Mouse (Mus musculus): ENCODE measurements around the gene Plekha7. TPM values are rescaled to one million over a fixed set of nuclear protein-coding genes. Genes with fewer than 3 reads are reported as not detected.

Gene Plekha7
- total and polyA plus RNA-seq, 2 experiments from 2014 or later, result 19.4 to 40.4 TPM

GRCm38 (mm10) chr7:116298851-116299250 is 9.3 kb downstream of the Plekha7 start:
- ATAC-seq (ENCODE audit: insufficient read depth, low read depth) (no peak), DNase-seq (ENCODE audit: low spot score) (no peak)
- no peak overlapping the region for H3K27ac ChIP-seq (ENCODE audit: low read depth)
- H3K9ac ChIP-seq (replicated peaks; ENCODE audit: low read depth, low read length), result no peak overlapping the region
- H3K4me2 ChIP-seq (ENCODE audit: low read depth, low read length), result no peak overlapping the region
- H3K36me3 ChIP-seq (replicated peaks; ENCODE audit: control insufficient read depth, insufficient read depth, low read length), result no peaks in the 10 kb centered on the region
- TF ChIP-seq CTCF (IDR thresholded peaks at IDR 0.05; ENCODE audit: low read depth) (no peak), EP300 (IDR thresholded peaks at IDR 0.05; ENCODE audit: low read depth) (no peak)
- no peaks in the 10 kb centered on the region for H3K9me3 ChIP-seq (replicated peaks; ENCODE audit: control insufficient read depth, low read length)
- H3K4me3 ChIP-seq (ENCODE audit: low read depth, low read length), result no peak overlapping the region
- WGBS, result 88% methylated on average over 2 of the region's 2 CpGs
- no peaks in the 10 kb centered on the region for H3K27me3 ChIP-seq (ENCODE audit: control insufficient read depth, insufficient read depth, low read length)
- peaks cover 5% of the 10 kb centered on the region for H3K4me1 ChIP-seq (ENCODE audit: control insufficient read depth, insufficient read depth)

GRCm38 (mm10) chr7:116298389-116298788 is 9.8 kb downstream of the Plekha7 start:
- no peak for DNase-seq (ENCODE audit: low spot score)
- no peak for ATAC-seq (ENCODE audit: insufficient read depth, low read depth)
- peaks cover 5% of the 10 kb centered on the region; the same call in 1 of the 2 replicates for H3K4me1 ChIP-seq (ENCODE audit: control insufficient read depth, insufficient read depth)
- no peak overlapping the region for H3K9ac ChIP-seq (replicated peaks; ENCODE audit: low read depth, low read length)
- H3K36me3 ChIP-seq (replicated peaks; ENCODE audit: control insufficient read depth, insufficient read depth, low read length), result no peaks in the 10 kb centered on the region
- H3K4me3 ChIP-seq (ENCODE audit: low read depth, low read length), result no peak overlapping the region
- H3K27ac ChIP-seq (ENCODE audit: low read depth), result no peak overlapping the region
- TF ChIP-seq EP300 (IDR thresholded peaks at IDR 0.05; ENCODE audit: low read depth) (no peak), CTCF (IDR thresholded peaks at IDR 0.05; ENCODE audit: low read depth) (no peak)
- WGBS, result 65% methylated on average over 10 of the region's 10 CpGs
- no peaks in the 10 kb centered on the region for H3K27me3 ChIP-seq (ENCODE audit: control insufficient read depth, insufficient read depth, low read length)
- H3K4me2 ChIP-seq (ENCODE audit: low read depth, low read length), result no peak overlapping the region
- no peaks in the 10 kb centered on the region for H3K9me3 ChIP-seq (replicated peaks; ENCODE audit: control insufficient read depth, low read length)

GRCm38 (mm10) chr7:116294961-116295360 is 13.2 kb downstream of the Plekha7 start:
- WGBS, result 58% methylated on average over 3 of the region's 3 CpGs

GRCm38 (mm10) chr7:116292377-116292776 is 15.8 kb downstream of the Plekha7 start:
- TF ChIP-seq CTCF (IDR thresholded peaks at IDR 0.05; ENCODE audit: low read depth) (no peak), EP300 (IDR thresholded peaks at IDR 0.05; ENCODE audit: low read depth) (no peak)
- Histone ChIP-seq H3K36me3 (replicated peaks; ENCODE audit: control insufficient read depth, insufficient read depth, low read length) (no peaks in the 10 kb centered on the region), H3K27me3 (ENCODE audit: control insufficient read depth, insufficient read depth, low read length) (no peaks in the 10 kb centered on the region), H3K9me3 (replicated peaks; ENCODE audit: control insufficient read depth, low read length) (no peaks in the 10 kb centered on the region), H3K4me3 (ENCODE audit: low read depth, low read length) (no peak overlapping the region), H3K27ac (ENCODE audit: low read depth) (no peak overlapping the region), H3K4me1 (ENCODE audit: control insufficient read depth, insufficient read depth) (peaks cover 4% of the 10 kb centered on the region), H3K4me2 (ENCODE audit: low read depth, low read length) (no peak overlapping the region), H3K9ac (replicated peaks; ENCODE audit: low read depth, low read length) (no peak overlapping the region)
- ATAC-seq (ENCODE audit: insufficient read depth, low read depth) (no peak; the same call in 1 of the 2 replicates), DNase-seq (ENCODE audit: low spot score) (no peak)
- WGBS, result 56% methylated on average over 5 of the region's 5 CpGs

More at GRCm38 (mm10) chr7:116294961-116295360, 13.2 kb downstream of the Plekha7 start:
- H3K4me1 ChIP-seq (ENCODE audit: control insufficient read depth, insufficient read depth), result no peaks in the 10 kb centered on the region
- ATAC-seq (ENCODE audit: insufficient read depth, low read depth) (no peak), DNase-seq (ENCODE audit: low spot score) (no peak)
- no peaks in the 10 kb centered on the region for H3K27me3 ChIP-seq (ENCODE audit: control insufficient read depth, insufficient read depth, low read length)
- H3K9ac ChIP-seq (replicated peaks; ENCODE audit: low read depth, low read length), result no peak overlapping the region
- H3K4me2 ChIP-seq (ENCODE audit: low read depth, low read length), result no peak overlapping the region
- no peak overlapping the region for H3K4me3 ChIP-seq (ENCODE audit: low read depth, low read length)
- H3K27ac ChIP-seq (ENCODE audit: low read depth), result no peak overlapping the region
- H3K9me3 ChIP-seq (replicated peaks; ENCODE audit: control insufficient read depth, low read length), result no peaks in the 10 kb centered on the region
- no peaks in the 10 kb centered on the region for H3K36me3 ChIP-seq (replicated peaks; ENCODE audit: control insufficient read depth, insufficient read depth, low read length)
- TF ChIP-seq EP300 (IDR thresholded peaks at IDR 0.05; ENCODE audit: low read depth), result no peak

- no peak for ATAC-seq (ENCODE audit: insufficient read depth, low read depth)
- TF ChIP-seq EP300 (IDR thresholded peaks at IDR 0.05; ENCODE audit: low read depth), result no peak
- no peak for TF ChIP-seq CTCF (IDR thresholded peaks at IDR 0.05; ENCODE audit: low read depth)
- Histone ChIP-seq H3K27ac (ENCODE audit: low read depth) (no peak overlapping the region), H3K36me3 (replicated peaks; ENCODE audit: control insufficient read depth, insufficient read depth, low read length) (no peaks in the 10 kb centered on the region), H3K4me1 (ENCODE audit: control insufficient read depth, insufficient read depth) (peaks cover 15% of the 10 kb centered on the region), H3K4me2 (ENCODE audit: low read depth, low read length) (no peak overlapping the region), H3K27me3 (ENCODE audit: control insufficient read depth, insufficient read depth, low read length) (no peaks in the 10 kb centered on the region), H3K4me3 (ENCODE audit: low read depth, low read length) (no peak overlapping the region), H3K9ac (replicated peaks; ENCODE audit: low read depth, low read length) (no peak overlapping the region), H3K9me3 (replicated peaks; ENCODE audit: control insufficient read depth, low read length) (no peaks in the 10 kb centered on the region)
- 48% methylated on average over 1 of the region's 1 CpGs for WGBS
- no peak for DNase-seq (ENCODE audit: low spot score)
Measured at GRCm38 (mm10) chr7:116290559-116290958, 17.6 kb downstream of the Plekha7 start.

- Histone ChIP-seq H3K9ac (replicated peaks; ENCODE audit: low read depth, low read length) (no peak overlapping the region), H3K4me1 (ENCODE audit: control insufficient read depth, insufficient read depth) (peaks cover 19% of the 10 kb centered on the region), H3K4me3 (ENCODE audit: low read depth, low read length) (no peak overlapping the region), H3K9me3 (replicated peaks; ENCODE audit: control insufficient read depth, low read length) (no peaks in the 10 kb centered on the region), H3K27me3 (ENCODE audit: control insufficient read depth, insufficient read depth, low read length) (no peaks in the 10 kb centered on the region), H3K4me2 (ENCODE audit: low read depth, low read length) (no peak overlapping the region), H3K36me3 (replicated peaks; ENCODE audit: control insufficient read depth, insufficient read depth, low read length) (no peaks in the 10 kb centered on the region), H3K27ac (ENCODE audit: low read depth) (no peak overlapping the region)
- TF ChIP-seq EP300 (IDR thresholded peaks at IDR 0.05; ENCODE audit: low read depth), result no peak
- no peak for TF ChIP-seq CTCF (IDR thresholded peaks at IDR 0.05; ENCODE audit: low read depth)
- no peak for DNase-seq (ENCODE audit: low spot score)
- ATAC-seq (ENCODE audit: insufficient read depth, low read depth), result no peak
- 88% methylated on average over 3 of the region's 3 CpGs for WGBS
Measured at GRCm38 (mm10) chr7:116288996-116289395, 19.2 kb downstream of the Plekha7 start.

Data from heart, postnatal 0 days (tissue).